Mouse (Mus musculus): ENCODE results near the gene Mterf1b. TPM values are rescaled to one million over a fixed set of nuclear protein-coding genes. Genes with fewer than 3 reads are reported as not detected.
"Not testable (repeated sequence)": the region's sequence is repeated elsewhere in the genome, so short reads cannot be mapped to it uniquely, and the experiment has no call there.

The Mterf1b gene
- 1 to 10 TPM; 5.1 to 6.3 TPM for total RNA-seq (2021)
- long read RNA-seq, experiment 1, partial matches to known transcripts = 0 of 5 reads
- long read RNA-seq, experiment 1, other reads (novel, unspliced or antisense) = 3 of 5 reads
- long read RNA-seq, experiment 2, partial matches to known transcripts = 0 of 4 reads
- long read RNA-seq, experiment 2, other reads (novel, unspliced or antisense) = 0 of 4 reads

DNA sequence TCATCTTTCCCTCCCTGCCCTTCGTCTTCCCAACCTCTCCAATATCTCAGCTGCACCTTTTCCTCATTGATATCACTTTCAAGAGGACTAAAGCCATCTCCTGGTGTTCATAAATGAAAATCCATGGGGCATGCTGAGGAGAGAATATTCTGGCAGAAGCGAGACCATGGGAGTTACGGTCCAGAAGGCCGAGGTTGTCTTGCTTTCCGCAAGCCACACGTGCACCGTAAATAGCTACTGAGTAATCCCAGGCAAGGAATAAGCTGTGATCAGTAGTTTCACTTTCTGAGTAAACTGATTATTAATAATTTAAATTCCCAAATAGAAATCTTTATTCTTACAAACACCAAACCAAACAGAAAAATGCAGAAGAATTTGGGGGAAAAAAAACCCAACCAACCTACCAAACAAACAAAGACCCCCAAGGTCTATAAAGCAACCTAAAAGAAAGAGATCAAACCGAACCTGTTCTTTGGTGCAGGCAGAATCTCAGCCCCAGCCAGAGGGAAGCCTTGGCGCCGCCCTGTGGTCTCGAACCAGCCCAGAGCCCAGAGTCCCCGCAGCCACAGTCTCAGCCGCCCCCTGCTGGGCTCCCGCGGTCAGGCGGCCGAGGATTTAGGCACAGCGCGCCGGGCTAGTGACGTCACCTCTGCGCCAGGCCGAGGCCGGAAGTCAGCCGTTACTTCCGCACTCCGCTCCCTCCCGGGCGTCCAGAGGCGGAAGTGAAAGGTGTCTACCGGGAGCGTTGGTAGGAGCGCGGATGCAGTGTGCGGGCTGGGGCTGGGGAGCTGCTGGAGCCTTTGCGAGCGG lies at the start of gene Mterf1b:
TSS of gene Mterf1b (plus strand) at position 697 of the 810 bp plus-strand sequence.
- not testable (repeated sequence) for DNase-seq (ENCODE audit: low spot score in 2 of 2)

DNA sequence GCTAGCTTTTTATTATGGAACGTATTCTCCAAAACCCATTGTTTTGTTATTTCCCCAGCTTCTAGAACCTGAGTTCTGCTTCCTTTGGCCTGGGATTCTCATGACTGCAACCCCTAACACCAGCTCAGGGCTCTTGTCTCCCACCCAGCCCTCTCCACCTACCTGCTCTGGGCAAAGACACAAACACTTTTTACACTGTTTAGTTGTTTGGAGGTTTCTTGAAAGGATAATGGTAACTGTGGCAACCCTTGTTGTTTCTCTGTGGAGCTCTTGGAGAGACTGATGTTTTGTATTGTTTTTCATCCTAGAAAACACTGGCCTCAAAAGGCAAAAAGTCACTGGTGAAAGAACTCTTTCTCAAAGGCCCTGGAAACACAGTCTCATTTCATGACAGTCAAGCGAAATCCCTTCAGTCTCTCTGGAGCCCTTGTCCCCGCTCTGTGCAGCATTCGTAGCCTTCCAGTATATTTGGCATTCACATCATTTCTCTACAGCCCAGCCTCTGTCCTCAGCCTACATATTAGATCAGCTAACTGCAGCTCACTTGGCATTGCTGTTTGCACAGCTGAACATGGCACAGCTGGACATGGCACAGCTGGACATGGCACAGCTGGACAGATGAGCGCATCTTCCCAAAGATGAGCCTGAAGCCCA lies 32.6 kb upstream of the Mterf1b start:
- not testable (repeated sequence) for DNase-seq (ENCODE audit: low spot score in 2 of 2)

- no peak for DNase-seq (ENCODE audit: low spot score in 2 of 2)
These were observed 30.6 kb upstream of the Mterf1b start for GRCm38 (mm10) chr5:4161554-4161953.

GRCm38 (mm10) chr5:4162461-4162860 lies 29.7 kb upstream of the Mterf1b start:
- no peak for DNase-seq (ENCODE audit: low spot score in 2 of 2)

- not testable (repeated sequence) for DNase-seq (ENCODE audit: low spot score in 2 of 2)
These were observed 24.2 kb upstream of the Mterf1b start for GRCm38 (mm10) chr5:4167813-4168529.

DNA sequence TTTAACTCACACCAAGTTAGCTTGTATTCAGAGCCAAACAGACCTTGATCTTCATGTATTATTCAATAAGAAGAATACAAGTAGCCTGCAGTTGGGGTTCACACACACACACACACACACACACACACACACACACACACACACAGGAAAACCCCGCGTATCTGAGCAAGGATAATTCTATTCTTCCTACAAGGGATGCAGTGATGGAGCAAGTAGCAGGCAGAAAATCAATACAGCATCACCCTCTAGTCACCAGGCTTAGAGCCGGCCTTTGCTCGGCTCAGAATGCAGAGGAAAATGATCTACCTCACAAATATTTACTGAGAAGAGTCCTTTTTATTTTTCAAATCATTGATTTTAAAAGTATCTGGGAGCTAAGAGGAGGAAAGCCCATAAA lies 23.6 kb upstream of the Mterf1b start:
- not testable (repeated sequence) for DNase-seq (ENCODE audit: low spot score in 2 of 2)

DNA sequence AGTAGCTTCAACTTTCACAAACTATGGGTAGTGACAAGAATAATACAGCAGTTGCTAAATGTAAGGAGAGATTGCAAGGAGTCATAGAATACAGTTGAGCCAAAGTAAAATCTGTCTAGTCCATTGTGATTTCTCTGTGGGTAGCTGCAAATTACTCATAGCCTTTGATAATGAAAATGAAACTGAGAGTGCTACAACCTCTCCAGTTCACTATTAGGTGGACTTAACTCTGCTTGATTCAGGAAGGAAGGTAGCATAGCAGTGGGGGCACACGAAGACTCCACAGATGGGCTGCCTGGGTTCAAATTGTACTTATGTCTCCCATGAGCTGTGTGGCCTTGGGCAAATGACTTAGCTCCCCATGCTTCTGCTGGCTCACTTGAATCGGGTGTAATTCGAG lies 15.7 kb upstream of the Mterf1b start:
- not testable (repeated sequence) for DNase-seq (ENCODE audit: low spot score in 2 of 2)

DNA sequence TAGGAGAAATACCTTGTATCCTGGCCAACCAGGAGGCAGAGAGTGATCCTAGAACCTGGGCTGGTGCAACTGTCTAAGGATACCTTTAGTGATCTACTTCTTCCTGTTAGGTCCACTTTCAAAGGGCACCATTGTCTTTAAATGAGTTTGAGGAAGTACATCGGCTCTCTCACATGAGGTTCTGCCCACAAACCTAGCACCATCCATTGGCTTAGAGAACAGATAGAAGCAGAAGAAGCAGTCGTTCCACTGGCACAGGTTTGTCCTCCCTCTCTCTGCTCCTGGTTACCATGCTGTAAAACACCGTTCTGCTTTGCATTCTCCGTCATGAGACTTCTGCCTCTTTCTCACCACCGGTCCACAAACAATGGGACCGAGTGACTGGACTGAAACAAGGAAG lies 12.8 kb upstream of the Mterf1b start:
- no peak for DNase-seq (ENCODE audit: low spot score in 2 of 2)

GRCm38 (mm10) chr5:4186815-4187214 lies 5.4 kb upstream of the Mterf1b start:
- no peak for DNase-seq (ENCODE audit: low spot score in 2 of 2)

DNA sequence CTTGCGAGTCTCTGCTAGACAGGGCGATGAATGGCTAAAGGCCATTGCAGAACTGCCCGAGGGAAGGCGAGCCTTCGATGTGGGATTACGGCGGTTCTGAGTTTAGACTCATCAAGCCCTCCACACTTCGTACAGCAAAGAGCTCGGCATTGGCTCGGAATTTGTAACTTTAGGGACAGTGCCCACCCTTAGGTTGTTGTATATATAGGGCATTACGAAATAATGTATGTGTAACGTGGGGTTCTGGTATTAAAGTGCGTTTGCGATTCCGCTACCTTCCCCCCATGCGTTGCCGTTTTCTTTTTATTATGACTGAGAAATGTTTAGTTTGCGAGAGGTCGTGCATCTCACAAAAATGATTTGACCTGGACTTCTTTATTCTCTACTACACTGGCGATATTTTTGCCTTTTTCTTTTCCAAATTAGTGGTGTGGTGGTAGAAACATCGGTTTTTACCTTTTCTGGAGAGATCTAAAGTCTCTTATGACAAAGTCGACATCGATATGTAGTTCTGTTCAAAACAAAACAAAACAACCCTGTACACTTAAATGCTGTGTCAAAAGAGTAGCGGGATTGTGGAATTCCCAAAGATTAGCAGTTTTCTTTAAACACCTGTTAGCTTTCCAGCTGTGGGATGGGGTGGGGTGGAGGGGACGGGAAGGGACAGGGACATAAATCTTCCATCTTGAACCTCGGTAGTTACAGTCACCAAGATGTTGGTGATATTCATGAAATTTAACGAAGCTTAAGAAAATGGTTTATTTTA lies 497 bp downstream of the Mterf1b start:
- DNase-seq (ENCODE audit: low spot score in 2 of 2) = not testable (repeated sequence)

- DNase-seq (ENCODE audit: low spot score in 2 of 2) = no peak
These were observed 1.1 kb downstream of the Mterf1b start for GRCm38 (mm10) chr5:4193247-4193628.

DNA sequence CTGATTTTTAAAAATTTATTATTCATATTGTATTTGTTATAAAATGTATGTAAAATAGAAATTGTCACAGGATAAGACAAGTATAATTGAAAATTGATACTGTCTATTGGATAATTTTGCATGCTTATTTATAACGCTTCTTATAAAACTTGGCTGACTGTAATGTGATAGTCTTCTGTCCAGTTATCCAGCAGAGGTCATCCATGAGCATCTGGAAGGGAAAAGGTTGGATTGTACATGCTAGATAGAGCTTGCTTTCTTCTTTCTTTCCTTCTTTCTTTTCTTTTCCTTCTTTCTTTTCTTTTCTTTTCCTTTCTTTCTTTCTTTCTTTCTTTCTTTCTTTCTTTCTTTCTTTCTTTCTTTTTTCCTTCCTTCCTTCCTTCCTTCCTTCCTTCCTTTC lies 2.0 kb downstream of the Mterf1b start:
- DNase-seq (ENCODE audit: low spot score in 2 of 2) = no peak

DNA sequence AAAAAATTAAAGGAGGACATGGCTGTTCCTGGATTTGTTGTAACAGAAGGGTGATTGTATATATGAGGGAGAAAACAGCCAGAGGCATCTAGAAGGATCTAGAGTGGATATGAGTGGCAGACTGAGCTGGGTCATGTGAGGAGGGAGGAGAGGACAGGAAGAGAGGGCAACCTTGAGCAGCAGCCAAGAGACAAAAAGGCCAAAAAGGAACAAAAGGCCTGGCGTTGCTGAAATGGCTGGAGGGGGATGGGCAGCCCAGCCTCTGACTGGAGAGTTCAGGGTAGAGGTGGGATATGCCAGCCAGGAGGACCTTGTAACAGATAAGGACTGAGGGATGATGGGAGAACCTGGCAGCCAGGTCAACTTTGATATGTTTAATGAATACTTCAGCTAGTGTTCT lies 2.9 kb downstream of the Mterf1b start:
- DNase-seq (ENCODE audit: low spot score in 2 of 2) = no peak

DNA sequence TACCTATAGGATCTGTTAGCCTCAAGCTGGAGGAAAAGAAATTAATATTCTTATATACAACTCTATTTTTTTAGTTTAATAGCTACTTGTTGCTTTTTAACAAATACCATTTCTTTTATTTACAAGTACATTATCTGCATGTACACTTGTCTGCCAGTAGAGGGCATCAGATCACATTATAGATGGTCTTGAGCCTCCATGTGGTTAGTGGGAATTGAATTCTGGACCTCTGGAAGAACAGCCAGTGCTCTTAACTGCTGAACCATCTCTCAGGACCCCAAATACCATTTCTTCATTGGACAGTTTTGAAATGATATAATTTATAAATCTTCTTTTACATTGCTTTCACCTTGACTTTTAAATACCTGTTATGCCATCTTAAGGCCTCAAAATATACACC lies 9.2 kb downstream of the Mterf1b start:
- DNase-seq (ENCODE audit: low spot score in 2 of 2) = no peak

DNA sequence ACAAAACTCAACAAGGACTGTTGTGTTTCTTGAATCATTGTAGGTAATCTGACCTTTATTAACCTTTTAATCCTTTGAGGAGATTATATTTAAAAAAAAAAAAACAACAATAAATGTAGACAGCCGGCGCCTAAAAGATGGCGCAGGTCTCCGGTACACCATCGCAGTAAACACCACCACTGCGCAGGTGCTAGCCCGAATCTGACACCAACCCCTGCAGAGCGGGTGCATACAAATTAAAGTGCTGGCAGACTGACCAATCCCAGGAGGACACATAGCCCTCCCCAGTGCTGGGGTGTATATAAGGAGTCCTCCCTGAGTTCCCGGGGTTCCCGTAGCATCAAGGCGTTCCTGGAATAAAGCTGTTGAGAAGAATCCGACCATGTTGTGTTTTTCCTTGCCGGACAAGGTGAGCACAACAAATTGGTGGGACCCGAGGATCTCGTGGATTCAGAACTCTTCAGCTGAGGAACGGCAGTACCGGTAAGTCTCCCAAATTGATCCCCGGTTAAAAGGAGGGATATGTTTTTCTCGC lies 10.2 kb downstream of the Mterf1b start:
- DNase-seq (ENCODE audit: low spot score in 2 of 2) = not testable (repeated sequence)

- DNase-seq (ENCODE audit: low spot score in 2 of 2) = not testable (repeated sequence)
These were observed 17.9 kb downstream of the Mterf1b start for GRCm38 (mm10) chr5:4210082-4210481.

DNA sequence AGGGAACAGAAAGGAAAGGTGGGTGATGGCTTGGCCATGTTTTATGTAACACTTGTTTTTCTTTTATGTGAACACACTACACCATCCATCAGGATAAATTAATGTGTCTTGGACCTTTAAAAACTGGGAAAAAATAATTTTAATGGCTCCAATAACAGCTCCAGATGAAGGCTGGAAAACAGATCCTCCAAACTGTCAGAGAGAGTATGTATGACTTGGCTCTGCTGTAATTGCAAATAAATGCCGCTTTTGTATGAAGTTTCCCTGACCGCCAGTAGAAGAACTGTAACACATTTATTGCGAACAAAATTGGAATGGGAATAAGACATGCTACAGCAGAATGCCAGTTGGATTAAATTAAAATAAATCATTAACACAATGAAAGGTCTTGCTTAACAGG lies 29.1 kb downstream of the Mterf1b start:
- DNase-seq (ENCODE audit: low spot score in 2 of 2) = no peak

GRCm38 (mm10) chr5:4221981-4222623 lies 29.9 kb downstream of the Mterf1b start:
- DNase-seq (ENCODE audit: low spot score in 2 of 2) = no peak

- DNase-seq (ENCODE audit: low spot score in 2 of 2) = no peak
These were observed 40.0 kb downstream of the Mterf1b start for GRCm38 (mm10) chr5:4232163-4232562.

DNA sequence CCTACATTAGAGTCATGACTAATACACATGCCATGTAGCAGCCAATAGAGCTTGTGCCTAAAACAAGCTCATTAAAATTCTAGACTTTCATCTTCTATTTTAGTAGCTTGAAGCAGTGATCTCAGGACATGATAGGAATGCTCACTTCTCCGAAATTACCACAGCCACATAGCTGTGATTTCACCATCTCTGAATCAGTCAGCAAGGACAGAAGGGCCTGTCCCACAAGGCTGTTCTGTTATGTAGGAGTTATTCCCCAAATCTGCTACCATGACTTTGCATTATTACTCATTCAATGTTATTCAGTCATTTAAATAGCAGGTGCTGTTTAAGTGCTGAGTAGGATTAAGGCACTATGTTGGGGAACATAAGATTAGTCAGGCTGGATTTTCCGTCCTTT lies 42.3 kb downstream of the Mterf1b start:
- DNase-seq (ENCODE audit: low spot score in 2 of 2) = no peak

All from left cerebral cortex, adult 18-20 months (tissue).